Mouse (Mus musculus) WW6 (cell line): Measurements from ENCODE around the gene Azgp1.
"Not testable (repeated sequence)": the region's sequence is repeated elsewhere in the genome, so short reads cannot be mapped to it uniquely, and the experiment has no call there.

Experiments used
- DNase-seq: peaks from one replicate; pipeline ENCODE4 v3.0.0-alpha.2; 2013; ENCODE audit warnings: low read depth, low spot score

The Azgp1 gene

DNA sequence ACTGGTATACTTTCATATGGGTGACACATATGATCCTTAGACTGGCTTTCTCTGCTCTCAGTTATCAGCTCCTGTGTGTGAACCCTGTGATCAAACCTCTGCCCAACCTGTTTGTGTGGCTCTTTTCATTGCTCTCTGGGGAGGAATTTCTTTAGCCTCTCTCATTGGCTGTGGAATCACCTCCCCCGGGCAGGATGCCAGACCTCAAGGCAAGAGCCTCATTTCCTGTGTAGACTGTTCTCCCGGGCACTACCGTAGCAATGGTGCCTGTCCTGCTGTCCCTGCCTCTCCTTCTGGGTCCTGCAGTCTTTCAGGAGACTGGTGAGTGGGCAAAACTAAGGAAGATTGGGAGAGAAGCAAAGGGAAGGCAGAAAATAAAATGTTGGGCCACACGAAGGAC is at the start of gene Azgp1:
Azgp1 (plus strand) TSS at position 221 of the 400 bp plus-strand sequence.
- DNase-seq = no peak

DNA sequence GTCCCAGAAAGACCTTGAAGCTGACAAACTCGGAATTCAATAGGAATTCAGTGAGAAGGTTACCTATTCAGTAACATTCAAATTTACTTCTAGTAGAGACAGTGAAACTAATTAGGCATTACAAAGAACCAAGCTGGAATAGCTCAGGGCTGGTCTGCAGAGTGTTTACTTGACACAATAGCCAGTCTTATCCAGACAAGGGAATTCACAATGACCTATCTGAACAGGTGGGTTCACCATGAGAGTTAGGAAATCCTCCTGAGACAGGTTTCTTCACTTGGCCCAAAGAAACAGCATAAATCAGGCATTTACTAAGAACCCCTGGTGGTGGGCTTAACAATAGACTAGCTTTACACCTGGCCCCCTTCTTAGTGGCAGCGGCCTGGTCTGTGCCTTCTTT is 47.4 kb upstream of the Azgp1 start:
- peak; percentile 34 for DNase-seq

DNA sequence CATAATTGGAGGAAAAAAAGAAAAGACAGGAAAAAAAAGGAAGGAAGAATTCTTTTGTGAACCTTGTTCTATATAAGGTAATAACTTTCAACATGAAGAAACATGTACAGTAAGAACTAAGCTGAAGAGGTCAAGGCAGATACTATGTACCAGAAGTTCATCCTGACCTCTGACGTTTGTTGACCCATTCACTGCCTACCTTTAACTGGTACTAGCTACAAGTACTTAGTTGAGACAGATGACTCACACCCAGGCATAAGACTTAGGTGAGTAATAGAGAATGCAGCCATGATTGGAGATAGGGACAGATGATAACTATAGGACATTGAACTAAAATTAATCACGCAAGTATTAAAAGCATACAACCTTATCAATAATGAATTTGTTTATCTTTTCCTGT is 44.8 kb upstream of the Azgp1 start:
- no peak for DNase-seq

DNA sequence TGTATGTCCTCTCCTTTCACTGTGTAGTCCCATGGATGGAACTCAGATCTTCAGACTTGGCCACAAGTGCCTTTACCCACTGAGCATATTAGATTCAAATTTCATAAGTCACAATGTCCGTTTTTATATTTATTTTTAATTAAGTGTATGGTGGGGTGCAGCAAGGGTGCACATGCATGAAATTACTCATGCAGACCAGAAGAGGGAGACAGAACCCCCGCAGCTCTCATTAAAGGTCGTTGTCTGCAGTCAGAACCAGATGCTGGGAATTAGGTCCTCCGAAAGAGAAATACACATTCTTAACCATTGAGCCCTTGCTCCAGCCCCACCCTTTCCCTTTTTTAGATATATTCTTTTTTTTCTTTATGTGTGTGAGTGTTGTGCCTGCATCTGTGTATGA is 44.1 kb upstream of the Azgp1 start:
- DNase-seq = peak; percentile 18

- no peak for DNase-seq
Observed at GRCm38 (mm10) chr5:137940948-137941347, 40.4 kb upstream of the Azgp1 start.

- no peak for DNase-seq
Observed at GRCm38 (mm10) chr5:137943133-137943532, 38.2 kb upstream of the Azgp1 start.

DNA sequence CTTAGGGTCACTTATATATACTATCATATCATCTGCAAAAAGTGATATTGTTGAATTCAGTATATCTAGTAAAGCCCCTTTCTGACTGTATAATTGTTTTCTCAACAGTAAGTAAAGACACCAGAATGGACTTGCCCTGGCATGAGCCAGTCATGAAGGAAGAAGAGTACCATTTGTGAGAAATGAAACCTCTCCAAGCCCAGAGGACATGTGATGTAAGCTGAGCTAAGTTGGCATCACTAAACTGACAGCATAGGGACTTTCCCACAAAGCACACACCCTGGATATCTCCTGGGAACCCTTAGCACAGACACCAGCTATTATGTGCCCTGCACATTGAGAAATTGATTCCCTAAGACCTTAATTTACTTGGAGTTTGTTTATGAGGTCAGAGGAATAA is 34.0 kb upstream of the Azgp1 start:
- DNase-seq = no peak

GRCm38 (mm10) chr5:137951218-137951617 is 30.1 kb upstream of the Azgp1 start:
- no peak for DNase-seq

DNA sequence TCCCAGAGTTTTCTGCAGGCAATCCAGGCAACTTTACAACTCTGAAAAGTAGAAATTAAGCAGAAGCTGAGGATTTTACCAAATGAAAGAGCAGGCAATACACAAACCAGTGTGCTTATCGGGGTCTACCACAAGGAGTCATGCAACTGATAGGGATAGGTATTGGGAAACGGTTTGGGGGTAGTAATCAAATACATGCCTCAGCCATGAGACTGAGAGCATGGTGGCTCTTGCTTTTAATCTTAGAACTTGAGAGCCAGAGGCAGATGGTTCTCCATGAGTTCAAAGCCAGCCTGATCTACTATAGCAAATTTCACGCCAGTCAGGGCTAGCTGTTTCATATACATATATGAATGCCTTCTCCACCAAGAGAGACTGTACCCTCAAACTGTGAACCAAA is 24.9 kb upstream of the Azgp1 start:
- no peak for DNase-seq

DNA sequence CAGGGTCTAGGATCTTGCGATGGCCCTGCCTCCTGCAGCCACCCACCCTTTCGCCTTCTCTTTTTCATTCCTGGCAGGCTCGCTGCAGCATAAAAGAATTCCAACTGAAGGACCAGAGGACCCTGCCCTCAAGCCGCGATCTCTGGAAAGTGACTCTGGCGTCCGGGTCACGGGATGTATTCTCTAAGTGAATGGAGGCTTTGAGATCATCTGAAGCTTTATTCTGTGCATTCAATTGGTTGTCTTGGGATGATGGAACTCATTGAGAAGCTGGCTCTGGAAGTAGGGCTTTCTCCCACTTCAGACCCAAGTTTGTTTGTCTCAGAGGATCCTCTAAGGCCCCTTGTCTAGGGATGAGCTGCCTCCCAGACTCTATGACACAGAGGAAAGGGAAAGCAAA is 18.4 kb upstream of the Azgp1 start, which contains the start of gene Gjc3:
Gjc3 (minus strand) TSS at position 154 of the 400 bp plus-strand sequence.
- DNase-seq = no peak

- DNase-seq = no peak
Observed at GRCm38 (mm10) chr5:137966492-137966891, 14.8 kb upstream of the Azgp1 start.

GRCm38 (mm10) chr5:137973161-137973560 is 8.2 kb upstream of the Azgp1 start:
- DNase-seq = no peak

DNA sequence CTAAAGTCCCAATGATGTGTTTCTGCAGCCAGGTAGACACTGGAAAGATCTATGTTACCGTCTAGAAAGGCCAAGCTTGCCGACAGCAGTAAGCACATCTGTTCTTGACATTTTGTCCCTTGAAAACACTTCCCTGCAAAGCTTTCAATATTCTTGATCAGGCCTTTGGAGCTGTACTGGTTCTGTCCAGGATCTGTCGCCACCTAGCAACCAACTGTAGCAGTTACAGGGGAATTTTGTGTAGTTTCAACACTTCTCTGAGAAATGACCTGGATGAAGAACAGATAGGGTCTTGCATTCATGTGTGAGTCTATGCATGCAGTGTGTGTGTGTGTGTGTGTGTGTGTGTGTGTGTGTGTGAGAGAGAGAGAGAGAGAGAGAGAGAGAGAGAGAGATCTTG is 7.6 kb upstream of the Azgp1 start:
- DNase-seq = no peak

- DNase-seq = no peak
Observed at GRCm38 (mm10) chr5:137974724-137975123, 6.6 kb upstream of the Azgp1 start.

- DNase-seq = no peak
Observed at GRCm38 (mm10) chr5:137975434-137975833, 5.9 kb upstream of the Azgp1 start.

DNA sequence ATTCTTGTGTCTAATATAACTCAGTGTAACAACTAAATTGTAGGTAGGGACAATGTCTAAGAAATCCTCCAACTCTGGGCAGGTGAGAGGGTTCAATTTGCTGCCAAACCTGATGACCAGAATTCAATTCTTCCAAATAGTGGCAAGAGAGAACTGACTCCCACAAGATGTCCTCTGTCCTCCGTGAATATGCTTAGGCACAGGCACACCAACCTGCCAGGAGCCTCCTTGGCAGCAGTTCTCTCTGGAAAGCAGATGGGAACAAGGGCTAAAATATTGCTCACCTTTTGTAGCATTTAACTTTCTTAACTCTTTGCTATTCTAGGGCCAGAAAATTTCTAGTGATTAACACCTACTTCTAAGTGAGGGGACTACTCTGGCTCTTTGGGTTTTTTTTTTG is 4.0 kb upstream of the Azgp1 start:
- no peak for DNase-seq

- no peak for DNase-seq
Observed at GRCm38 (mm10) chr5:137979081-137979480, 2.2 kb upstream of the Azgp1 start.

- DNase-seq = no peak
Observed at GRCm38 (mm10) chr5:137986351-137986750, 5.0 kb downstream of the Azgp1 start.

DNA sequence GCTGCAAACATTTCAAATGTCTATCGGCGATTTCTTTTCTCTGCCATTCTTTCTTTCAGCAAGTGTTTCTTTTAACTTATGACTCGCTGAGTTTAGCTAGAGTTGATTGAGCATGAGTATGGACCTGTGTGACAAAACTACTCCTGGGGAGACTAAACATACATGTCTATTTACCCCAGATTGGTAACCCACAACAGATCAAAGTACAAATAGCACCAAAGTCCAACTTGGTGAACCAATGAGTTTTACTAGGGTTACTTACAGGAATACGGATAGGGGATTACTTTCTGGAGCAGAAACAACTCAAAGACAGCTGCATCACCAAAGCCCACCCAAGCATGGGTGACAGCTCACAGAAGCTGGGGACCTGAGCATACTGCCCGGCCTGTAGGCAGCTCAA is 28.1 kb downstream of the Azgp1 start:
- no peak for DNase-seq

- DNase-seq = no peak
Observed at GRCm38 (mm10) chr5:138012382-138012781, 31.1 kb downstream of the Azgp1 start.

DNA sequence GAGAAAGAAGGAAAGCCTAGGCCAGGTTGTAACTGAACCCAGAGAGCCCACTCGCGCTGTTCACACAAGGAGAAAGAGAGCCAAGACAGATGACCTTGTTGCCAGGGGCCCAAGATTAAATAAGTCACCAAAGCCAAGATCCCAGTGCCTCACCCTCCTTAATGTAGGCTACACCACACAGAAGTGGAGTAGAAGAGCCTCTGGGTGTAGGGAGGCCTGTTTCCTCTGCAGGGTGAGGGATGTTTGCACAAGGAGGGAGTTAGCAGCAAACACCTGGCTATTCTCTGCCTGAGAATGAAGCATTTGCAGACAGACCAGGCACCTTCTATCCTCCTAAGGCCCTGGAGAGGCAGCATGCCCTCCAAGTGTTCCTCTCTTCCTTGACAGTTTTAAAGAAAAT is 35.2 kb downstream of the Azgp1 start:
- no peak for DNase-seq

- no peak for DNase-seq
Observed at GRCm38 (mm10) chr5:138016997-138017396, 35.7 kb downstream of the Azgp1 start.

DNA sequence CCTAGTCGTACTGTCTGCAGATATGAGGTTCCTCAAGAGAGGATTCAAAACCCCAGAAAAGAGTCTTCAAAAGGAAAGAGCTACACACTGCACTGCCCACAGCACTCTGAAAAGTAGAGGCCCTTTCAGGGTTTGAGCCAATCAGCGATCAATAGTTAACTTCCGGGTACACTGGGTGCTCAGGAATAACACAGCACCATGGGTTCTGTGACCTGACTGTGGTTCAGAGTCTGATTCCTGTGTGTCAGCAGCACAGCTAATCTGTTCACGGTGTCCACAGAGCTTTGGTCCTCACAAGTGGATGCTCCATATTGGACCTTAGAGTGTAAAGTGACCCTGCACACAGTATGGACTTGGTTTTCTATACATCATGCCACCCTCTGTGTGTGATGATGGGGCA is 38.3 kb downstream of the Azgp1 start:
- DNase-seq = not testable (repeated sequence)

DNA sequence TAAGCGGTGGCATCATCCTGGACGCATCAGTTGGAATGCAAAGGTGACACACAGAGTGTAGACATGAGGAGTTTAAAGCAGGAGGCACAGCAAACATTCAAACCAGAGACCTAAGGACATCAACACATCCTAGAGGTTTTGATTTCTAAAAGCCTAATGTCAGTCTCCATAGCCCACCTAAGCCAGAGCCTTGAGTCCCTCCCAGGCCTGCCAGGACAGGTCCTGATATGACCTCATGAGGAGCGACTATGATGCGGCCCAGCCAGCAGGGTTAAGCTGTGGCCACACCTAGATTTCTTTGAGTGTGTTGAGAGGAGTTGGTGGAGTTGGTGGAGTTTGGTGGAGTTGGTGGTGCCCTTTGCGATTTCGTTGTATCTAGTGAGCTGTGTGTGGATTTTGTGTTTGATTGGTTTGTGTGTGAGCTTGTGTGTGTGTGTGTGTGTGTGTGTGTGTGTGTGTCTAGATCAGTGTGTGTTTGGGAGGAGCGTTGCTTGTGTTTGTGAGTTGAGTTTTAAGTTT is 39.7 kb downstream of the Azgp1 start, which contains the start of the genes Smok3a and Smok3b:
Smok3a (plus strand) TSS at position 301 of the 519 bp plus-strand sequence.
Smok3b (plus strand) TSS at position 469 of the 519 bp plus-strand sequence.
- not testable (repeated sequence) for DNase-seq
